Mouse (Mus musculus): ENCODE measurements around the gene Dpp3. TPM values are rescaled to one million over a fixed set of nuclear protein-coding genes. Genes with fewer than 3 reads are reported as not detected.

Dpp3 gene
- polyA plus RNA-seq, 1 experiment from 2014 or later = 114 TPM

DNA sequence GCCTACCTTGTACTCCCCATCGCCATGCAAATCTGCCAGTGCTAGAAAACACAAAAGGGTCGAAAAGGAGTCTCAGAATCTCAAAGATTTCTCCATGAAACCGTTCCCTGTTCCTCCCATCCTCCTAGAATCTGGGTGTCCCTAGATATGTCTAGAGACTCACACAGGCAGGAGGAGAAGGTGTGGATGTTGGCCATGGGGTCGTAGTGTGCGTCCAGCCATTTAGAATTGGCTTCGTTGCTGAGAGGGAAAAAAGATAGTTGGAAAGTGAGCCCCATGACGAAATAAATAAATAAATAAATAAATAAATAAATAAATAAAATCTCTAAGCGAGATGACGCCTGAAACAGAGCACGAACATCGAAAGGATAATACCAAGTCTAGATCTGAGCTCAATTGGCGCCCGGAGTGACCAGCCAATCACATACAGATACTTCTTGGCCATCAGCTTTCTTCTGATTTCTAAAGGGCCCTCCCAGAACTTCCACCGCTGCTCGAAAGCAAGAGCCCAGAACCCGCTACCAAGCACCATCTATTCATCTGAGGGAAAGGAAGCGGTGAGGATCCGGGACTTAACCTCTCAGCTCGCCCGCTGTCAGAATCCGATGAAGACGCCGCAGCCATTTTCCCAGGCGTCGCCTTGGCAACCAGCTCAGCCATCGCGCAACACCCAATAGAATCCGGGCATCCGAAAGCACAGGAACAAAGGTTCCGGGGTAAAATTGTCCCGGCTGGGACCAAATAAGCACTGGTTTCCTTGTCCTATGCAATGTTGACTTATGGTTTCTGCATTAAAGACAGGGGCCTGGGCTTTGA, 21.9 kb downstream of the Dpp3 start, which contains the start of gene Bbs1:
Gene Bbs1, minus strand, starts transcription at position 650 of the 816 bp plus-strand sequence.
- Histone ChIP-seq H3K9me3 (ENCODE audit: control insufficient read depth, low read length) (no peaks in the 10 kb centered on the region), H3K27me3 (replicated peaks; ENCODE audit: control insufficient read depth, insufficient read depth, low read length) (no peaks in the 10 kb centered on the region), H3K4me3 (ENCODE audit: low read depth, low read length) (peak within 1 kb of the TSS; percentile 73), H3K36me3 (ENCODE audit: control insufficient read depth, insufficient read depth, low read length) (peaks cover 18% of the 10 kb centered on the region), H3K4me1 (replicated peaks; ENCODE audit: control insufficient read depth, insufficient read depth, low read length) (no peaks in the 10 kb centered on the region), H3K27ac (ENCODE audit: low read depth, low read length) (no peak within 1 kb of the TSS), H3K9ac (ENCODE audit: low read depth, low read length) (peak within 1 kb of the TSS; percentile 53; the same call in 1 of the 2 replicates), H3K4me2 (peak within 1 kb of the TSS; percentile 75)
- DNase-seq (ENCODE audit: low spot score) (peak; percentile 74), ATAC-seq (replicated peaks; ENCODE audit: low FRiP score) (peak; percentile 61)
- 10% methylated on average over 31 of the region's 31 CpGs for WGBS

DNA sequence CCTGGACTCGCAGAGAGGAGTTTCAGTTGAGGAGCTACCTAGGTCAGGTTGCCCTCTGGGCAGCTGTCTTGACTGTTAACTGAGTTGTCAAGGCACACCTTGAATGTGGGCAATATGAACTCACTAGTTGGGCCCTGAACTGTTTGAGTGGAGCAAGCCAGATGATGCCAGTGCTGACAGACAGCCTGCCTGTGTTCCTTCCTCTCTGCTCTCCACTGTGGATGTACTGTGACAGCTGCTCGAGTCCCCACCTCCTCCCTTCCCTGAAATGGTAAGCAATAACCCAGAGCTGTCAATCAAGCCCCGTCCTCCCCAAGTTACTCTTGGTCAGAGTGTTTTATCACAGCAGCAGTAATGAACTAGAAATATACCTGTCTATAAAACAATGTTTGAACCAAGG, 28.2 kb downstream of the Dpp3 start:
- Histone ChIP-seq H3K4me2 (no peak overlapping the region), H3K27ac (ENCODE audit: low read depth, low read length) (no peak overlapping the region), H3K36me3 (ENCODE audit: control insufficient read depth, insufficient read depth, low read length) (no peaks in the 10 kb centered on the region), H3K9ac (ENCODE audit: low read depth, low read length) (no peak overlapping the region), H3K9me3 (ENCODE audit: control insufficient read depth, low read length) (no peaks in the 10 kb centered on the region), H3K4me1 (replicated peaks; ENCODE audit: control insufficient read depth, insufficient read depth, low read length) (no peaks in the 10 kb centered on the region), H3K27me3 (replicated peaks; ENCODE audit: control insufficient read depth, insufficient read depth, low read length) (no peaks in the 10 kb centered on the region), H3K4me3 (ENCODE audit: low read depth, low read length) (no peak overlapping the region)
- ATAC-seq (replicated peaks; ENCODE audit: low FRiP score) (no peak), DNase-seq (ENCODE audit: low spot score) (no peak)
- 46% methylated on average over 3 of the region's 3 CpGs for WGBS

DNA sequence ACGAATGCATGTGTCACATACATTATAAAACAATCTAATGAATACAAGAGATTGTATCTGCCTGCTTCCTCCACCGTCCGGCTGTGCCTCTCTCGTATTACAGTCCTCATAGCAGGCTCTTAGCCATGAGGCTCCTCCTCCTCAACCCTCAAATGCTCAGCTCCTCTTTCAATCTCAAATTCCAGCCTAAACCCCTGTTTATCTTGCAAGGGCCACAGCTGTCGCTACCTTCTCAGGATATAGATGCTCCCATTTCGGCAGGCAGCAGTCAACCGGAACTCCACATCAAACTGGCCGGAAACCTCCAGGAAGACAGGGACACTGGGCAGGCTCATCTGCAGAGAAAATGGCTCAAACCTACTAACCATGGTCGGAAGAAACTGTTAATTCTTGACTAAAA, 29.1 kb downstream of the Dpp3 start:
- no peaks in the 10 kb centered on the region for H3K9me3 ChIP-seq (ENCODE audit: control insufficient read depth, low read length)
- no peak for DNase-seq (ENCODE audit: low spot score)
- H3K4me1 ChIP-seq (replicated peaks; ENCODE audit: control insufficient read depth, insufficient read depth, low read length) = no peaks in the 10 kb centered on the region
- no peaks in the 10 kb centered on the region for H3K27me3 ChIP-seq (replicated peaks; ENCODE audit: control insufficient read depth, insufficient read depth, low read length)
- no peak overlapping the region for H3K4me3 ChIP-seq (ENCODE audit: low read depth, low read length)
- no peak overlapping the region for H3K9ac ChIP-seq (ENCODE audit: low read depth, low read length)
- no peaks in the 10 kb centered on the region for H3K36me3 ChIP-seq (ENCODE audit: control insufficient read depth, insufficient read depth, low read length)
- 69% methylated on average over 9 of the region's 9 CpGs for WGBS
- no peak for ATAC-seq (replicated peaks; ENCODE audit: low FRiP score)
- H3K4me2 ChIP-seq = no peak overlapping the region
- no peak overlapping the region for H3K27ac ChIP-seq (ENCODE audit: low read depth, low read length)

DNA sequence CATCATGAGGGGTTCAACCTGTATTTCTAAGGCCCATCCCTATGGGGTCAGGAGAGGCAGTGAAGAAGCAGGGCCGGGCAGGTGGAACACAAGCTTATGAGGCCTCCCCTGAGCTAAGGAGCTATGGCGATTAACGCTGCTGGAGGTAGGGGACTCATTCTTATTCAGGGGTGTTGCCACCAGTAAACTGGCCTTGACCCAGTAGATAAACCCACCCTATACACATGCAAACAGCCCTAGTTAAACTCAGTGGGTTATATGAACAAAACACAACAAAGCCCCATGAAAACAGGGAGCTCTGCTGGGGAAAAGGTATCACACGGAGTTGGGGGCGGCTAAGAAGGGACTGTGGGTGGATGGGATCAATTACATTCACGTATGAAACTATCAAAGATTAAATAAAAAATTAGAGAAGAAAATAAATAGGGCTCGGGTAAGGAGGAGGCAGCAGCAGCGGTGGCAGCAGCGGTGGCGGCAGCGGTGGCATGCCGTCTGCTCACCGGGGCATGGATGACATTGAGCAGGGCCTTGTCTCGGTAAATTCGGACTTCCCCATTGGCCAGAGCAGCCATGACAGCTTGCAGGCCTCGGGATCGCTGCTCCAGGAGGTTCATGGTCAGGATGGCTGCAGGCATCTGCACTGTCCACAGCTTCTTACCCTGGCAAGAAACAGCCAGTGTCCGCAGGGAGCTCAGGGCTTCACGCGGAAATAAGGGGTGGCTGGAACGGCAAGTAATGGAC, 31.1 kb downstream of the Dpp3 start:
- WGBS = 61% methylated on average over 21 of the region's 21 CpGs
- no peaks in the 10 kb centered on the region for H3K27me3 ChIP-seq (replicated peaks; ENCODE audit: control insufficient read depth, insufficient read depth, low read length)
- no peaks in the 10 kb centered on the region; the same call in 1 of the 2 replicates for H3K36me3 ChIP-seq (ENCODE audit: control insufficient read depth, insufficient read depth, low read length)
- no peak for DNase-seq (ENCODE audit: low spot score)
- H3K9me3 ChIP-seq (ENCODE audit: control insufficient read depth, low read length) = no peaks in the 10 kb centered on the region
- no peak overlapping the region for H3K4me2 ChIP-seq
- peaks cover 7% of the 10 kb centered on the region for H3K4me1 ChIP-seq (replicated peaks; ENCODE audit: control insufficient read depth, insufficient read depth, low read length)
- no peak for ATAC-seq (replicated peaks; ENCODE audit: low FRiP score)
- no peak overlapping the region for H3K27ac ChIP-seq (ENCODE audit: low read depth, low read length)
- H3K9ac ChIP-seq (ENCODE audit: low read depth, low read length) = no peak overlapping the region
- no peak overlapping the region for H3K4me3 ChIP-seq (ENCODE audit: low read depth, low read length)

DNA sequence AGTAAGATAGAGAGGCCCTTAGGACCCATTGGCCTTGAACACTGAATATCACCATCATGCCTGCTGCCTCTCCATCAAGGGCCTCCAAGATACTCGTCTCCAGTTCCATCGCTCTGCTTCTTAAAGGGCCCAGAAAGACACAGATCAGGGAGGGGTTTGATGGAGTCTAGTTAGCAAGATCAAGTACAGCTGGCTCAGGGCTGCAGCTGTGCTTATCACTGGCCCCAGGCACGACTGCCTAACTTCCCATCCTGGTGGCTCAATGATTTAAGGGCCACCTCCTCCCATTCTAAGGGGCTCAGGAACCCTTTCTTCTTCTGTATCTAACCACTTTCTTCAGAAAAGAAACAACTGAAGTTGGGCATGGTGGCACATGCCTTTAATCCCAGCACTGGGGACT, 36.3 kb downstream of the Dpp3 start:
- peak overlapping the region; percentile 56; the same call in 1 of the 2 replicates for H3K27ac ChIP-seq (ENCODE audit: low read depth, low read length)
- peak; percentile 94 for ATAC-seq (replicated peaks; ENCODE audit: low FRiP score)
- peak overlapping the region; percentile 36 for H3K4me2 ChIP-seq
- WGBS = 44% methylated on average over 3 of the region's 3 CpGs
- no peak for DNase-seq (ENCODE audit: low spot score)
- H3K4me1 ChIP-seq (replicated peaks; ENCODE audit: control insufficient read depth, insufficient read depth, low read length) = peaks cover 15% of the 10 kb centered on the region
- H3K27me3 ChIP-seq (replicated peaks; ENCODE audit: control insufficient read depth, insufficient read depth, low read length) = no peaks in the 10 kb centered on the region
- H3K9ac ChIP-seq (ENCODE audit: low read depth, low read length) = 0 out of 2 replicates have a peak overlapping the region, but pooled peaks have one; percentile 11
- no peaks in the 10 kb centered on the region; the same call in 1 of the 2 replicates for H3K36me3 ChIP-seq (ENCODE audit: control insufficient read depth, insufficient read depth, low read length)
- no peak overlapping the region for H3K4me3 ChIP-seq (ENCODE audit: low read depth, low read length)
- no peaks in the 10 kb centered on the region for H3K9me3 ChIP-seq (ENCODE audit: control insufficient read depth, low read length)

DNA sequence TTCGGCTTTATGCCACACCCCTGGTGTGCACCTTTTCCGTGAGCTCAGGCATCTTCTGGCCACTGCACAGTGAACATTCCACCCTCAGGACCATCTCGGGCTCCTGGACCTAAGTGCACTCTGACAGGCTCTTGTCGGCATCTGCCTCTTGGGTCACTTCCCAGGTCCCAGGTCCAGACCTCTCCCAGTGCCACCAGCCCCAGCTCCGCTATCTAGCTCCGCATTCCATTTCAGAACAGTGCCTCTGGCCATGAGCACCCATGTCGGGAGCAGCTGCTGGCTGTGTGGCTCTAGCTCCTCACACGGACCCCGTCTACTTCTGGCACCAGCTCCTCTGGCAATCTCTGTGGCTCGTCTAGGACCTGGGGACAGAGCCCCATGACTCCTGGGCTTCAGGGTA, 38.3 kb downstream of the Dpp3 start:
- no peak for DNase-seq (ENCODE audit: low spot score)
- Histone ChIP-seq H3K4me2 (no peak overlapping the region), H3K9me3 (ENCODE audit: control insufficient read depth, low read length) (no peaks in the 10 kb centered on the region), H3K9ac (ENCODE audit: low read depth, low read length) (no peak overlapping the region), H3K27ac (ENCODE audit: low read depth, low read length) (no peak overlapping the region), H3K4me3 (ENCODE audit: low read depth, low read length) (no peak overlapping the region), H3K4me1 (replicated peaks; ENCODE audit: control insufficient read depth, insufficient read depth, low read length) (peaks cover 15% of the 10 kb centered on the region), H3K36me3 (ENCODE audit: control insufficient read depth, insufficient read depth, low read length) (no peaks in the 10 kb centered on the region; the same call in 1 of the 2 replicates), H3K27me3 (replicated peaks; ENCODE audit: control insufficient read depth, insufficient read depth, low read length) (no peaks in the 10 kb centered on the region)
- 77% methylated on average over 10 of the region's 10 CpGs for WGBS
- ATAC-seq (replicated peaks; ENCODE audit: low FRiP score) = no peak

DNA sequence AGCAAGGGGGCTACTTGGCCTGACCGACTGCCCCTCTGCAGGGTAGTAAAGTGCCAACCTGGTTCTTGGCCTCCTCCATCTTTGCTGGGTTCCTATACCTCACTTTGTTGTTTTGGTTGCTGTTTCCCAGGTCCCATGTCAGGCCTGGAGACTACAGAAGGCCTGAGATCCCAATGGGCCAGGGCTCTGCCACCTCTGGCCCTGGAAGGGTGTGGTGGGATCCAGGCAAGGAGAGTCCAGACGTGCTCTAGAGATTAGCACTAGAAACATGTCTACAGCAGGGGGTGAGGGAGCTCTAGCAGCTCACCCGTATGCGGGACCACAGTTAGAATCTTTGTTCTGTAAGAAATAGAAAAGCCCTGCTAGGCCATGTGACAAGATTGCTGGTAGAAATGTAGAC, 44.1 kb downstream of the Dpp3 start:
- no peaks in the 10 kb centered on the region for H3K9me3 ChIP-seq (ENCODE audit: control insufficient read depth, low read length)
- DNase-seq (ENCODE audit: low spot score) (no peak), ATAC-seq (replicated peaks; ENCODE audit: low FRiP score) (peak; percentile 85)
- WGBS = 65% methylated on average over 4 of the region's 4 CpGs
- no peak overlapping the region for H3K4me2 ChIP-seq
- H3K27me3 ChIP-seq (replicated peaks; ENCODE audit: control insufficient read depth, insufficient read depth, low read length) = no peaks in the 10 kb centered on the region
- peaks cover 10% of the 10 kb centered on the region for H3K4me1 ChIP-seq (replicated peaks; ENCODE audit: control insufficient read depth, insufficient read depth, low read length)
- H3K9ac ChIP-seq (ENCODE audit: low read depth, low read length) = no peak overlapping the region
- peaks cover 5% of the 10 kb centered on the region; the same call in 1 of the 2 replicates for H3K36me3 ChIP-seq (ENCODE audit: control insufficient read depth, insufficient read depth, low read length)
- no peak overlapping the region for H3K27ac ChIP-seq (ENCODE audit: low read depth, low read length)
- no peak overlapping the region for H3K4me3 ChIP-seq (ENCODE audit: low read depth, low read length)

DNA sequence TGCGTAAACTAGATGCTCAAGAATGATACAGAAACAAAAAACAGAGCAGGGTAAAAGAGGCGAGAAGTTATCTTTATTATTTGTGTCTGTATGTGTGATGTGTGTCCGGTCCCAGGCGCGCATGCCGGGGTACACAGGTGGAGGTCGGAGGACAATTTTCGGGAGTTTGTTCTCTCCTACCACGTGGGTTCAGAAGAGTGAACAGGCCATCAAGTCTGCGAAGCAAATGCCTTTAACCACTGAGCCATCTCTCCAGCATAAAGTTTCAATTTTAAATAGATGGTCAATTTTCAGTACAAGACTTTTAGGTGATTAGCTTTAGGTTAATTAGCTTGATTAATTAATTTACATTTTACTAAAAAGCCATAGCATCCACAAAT, 48.8 kb downstream of the Dpp3 start:
- ATAC-seq (replicated peaks; ENCODE audit: low FRiP score) = no peak
- no peaks in the 10 kb centered on the region for H3K9me3 ChIP-seq (ENCODE audit: control insufficient read depth, low read length)
- H3K27me3 ChIP-seq (replicated peaks; ENCODE audit: control insufficient read depth, insufficient read depth, low read length) = peaks cover 7% of the 10 kb centered on the region
- H3K36me3 ChIP-seq (ENCODE audit: control insufficient read depth, insufficient read depth, low read length) = peaks cover 5% of the 10 kb centered on the region; the same call in 1 of the 2 replicates
- peaks cover 24% of the 10 kb centered on the region for H3K4me1 ChIP-seq (replicated peaks; ENCODE audit: control insufficient read depth, insufficient read depth, low read length)
- no peak for DNase-seq (ENCODE audit: low spot score)
- H3K4me2 ChIP-seq = peak overlapping the region; percentile 88
- no peak overlapping the region; the same call in 1 of the 2 replicates for H3K27ac ChIP-seq (ENCODE audit: low read depth, low read length)
- peak overlapping the region; percentile 94 for H3K9ac ChIP-seq (ENCODE audit: low read depth, low read length)
- peak overlapping the region; percentile 94 for H3K4me3 ChIP-seq (ENCODE audit: low read depth, low read length)
- WGBS = 59% methylated on average over 10 of the region's 10 CpGs
